ENCODE assay signal across 8 mouse cellular contexts in the genomic region with DNA sequence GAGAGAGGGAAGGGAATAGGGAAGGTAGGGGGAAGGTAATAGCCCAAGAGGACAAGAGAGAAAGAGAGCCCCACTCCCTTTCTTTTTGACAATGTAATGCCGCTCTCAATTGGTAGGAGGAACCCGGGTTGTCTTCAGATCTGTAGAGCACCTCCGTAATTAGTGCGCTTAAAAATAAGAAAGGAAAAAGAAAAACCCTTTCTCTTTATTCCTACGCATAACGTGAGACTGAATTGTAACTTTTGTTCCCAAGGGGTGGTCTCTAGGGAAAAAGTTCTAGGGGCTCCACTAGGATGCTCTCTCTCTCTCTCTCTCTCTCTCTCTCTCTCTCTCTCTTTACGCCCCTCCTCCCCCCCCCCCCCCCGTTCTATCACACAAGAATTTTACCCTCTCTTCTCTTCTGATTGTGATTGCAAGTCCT. TPM values are rescaled to one million over a fixed set of nuclear protein-coding genes. Genes with fewer than 3 reads are reported as not detected.
DNase-seq lines count a peak whose midpoint lies in the region; ATAC-seq and TF ChIP-seq lines count a peak whose summit lies in the region.

No protein-coding gene starts in this region.

- no peak for DNase-seq in cerebellum, adult 2 months
- DNase-seq in cerebellum, adult 18-20 months: no peak
- DNase-seq in thymus, adult 2 months: no peak
- no peak for DNase-seq in thymus, postnatal 36 days
- no peak for DNase-seq in limb, embryonic 11.5 days (ENCODE audit: low spot score)
- no peak for DNase-seq in thymus, postnatal 14 days

- 0 out of 2 replicates have a peak, but pooled peaks cover under 1% of the 10 kb centered on the region for H3K4me1 ChIP-seq in cerebellum, adult 2 months (ENCODE audit: control insufficient read depth, insufficient read depth, low read length)
- peaks cover 32% of the 10 kb centered on the region for H3K4me1 ChIP-seq in thymus, adult 2 months (replicated peaks; ENCODE audit: control insufficient read depth, insufficient read depth, low read length)
- H3K4me1 ChIP-seq in limb, embryonic 11.5 days (ENCODE audit: control insufficient read depth, insufficient read depth, low read length): peaks cover 32% of the 10 kb centered on the region
- peaks cover 26% of the 10 kb centered on the region for H3K4me1 ChIP-seq in stomach, embryonic 15.5 days

- H3K27ac ChIP-seq in cerebellum, adult 2 months (ENCODE audit: insufficient read depth, low read length): no peak overlapping the region
- H3K27ac ChIP-seq in thymus, adult 2 months (ENCODE audit: control insufficient read depth, insufficient read depth, low read length): no peak overlapping the region
- H3K27ac ChIP-seq in limb, embryonic 11.5 days (replicated peaks; ENCODE audit: low read depth, low read length): peak overlapping the region; percentile 100
- peak overlapping the region; percentile 100 for H3K27ac ChIP-seq in stomach, embryonic 15.5 days

- ATAC-seq in limb, embryonic 11.5 days (ENCODE audit: insufficient number of reproducible peaks, low FRiP score, low TSS enrichment, low read depth): no peak
- no peak for ATAC-seq in stomach, embryonic 15.5 days (ENCODE audit: insufficient read depth, low FRiP score, low read depth)
- no peak for ATAC-seq in megakaryocyte-erythroid progenitor cell, adult 5-6 weeks (replicated peaks; ENCODE audit: low FRiP score, low TSS enrichment, poor library complexity, severe bottlenecking)

- H3K9me3 ChIP-seq in limb, embryonic 11.5 days (ENCODE audit: control insufficient read depth, low read length): no peaks in the 10 kb centered on the region
- no peaks in the 10 kb centered on the region for H3K9me3 ChIP-seq in stomach, embryonic 15.5 days

- no peak for TF ChIP-seq CTCF in cerebellum, adult 2 months (IDR thresholded peaks at IDR 0.05; ENCODE audit: borderline replicate concordance, insufficient read depth, low read depth, low read length)
- TF ChIP-seq CTCF in thymus, adult 2 months (IDR thresholded peaks at IDR 0.05; ENCODE audit: borderline replicate concordance, control insufficient read depth, extremely low read depth, insufficient read depth, low read length, poor library complexity): no peak

- peak overlapping the region; percentile 72 for H3K4me3 ChIP-seq in cerebellum, adult 2 months (replicated peaks; ENCODE audit: insufficient read depth, low read depth, low read length)
- H3K4me3 ChIP-seq in thymus, adult 2 months (ENCODE audit: control insufficient read depth, insufficient read depth, low read length): peak overlapping the region; percentile 97
- peak overlapping the region; percentile 75 for H3K4me3 ChIP-seq in limb, embryonic 11.5 days (ENCODE audit: low read depth, low read length)
- peak overlapping the region; percentile 64 for H3K4me3 ChIP-seq in stomach, embryonic 15.5 days (replicated peaks)

- TF ChIP-seq POLR2A in cerebellum, adult 2 months (IDR thresholded peaks at IDR 0.05; ENCODE audit: borderline replicate concordance, insufficient read depth, low read length): no peak
- TF ChIP-seq POLR2A in thymus, adult 2 months (IDR thresholded peaks at IDR 0.05; ENCODE audit: control insufficient read depth, extremely low read depth, insufficient read depth, low read length, poor library complexity): no peak

- H3K4me2 ChIP-seq in limb, embryonic 11.5 days (ENCODE audit: low read depth, severe bottlenecking): peak overlapping the region; percentile 72
- H3K4me2 ChIP-seq in stomach, embryonic 15.5 days: peak overlapping the region; percentile 66

- 7% methylated on average over 8 of the region's 8 CpGs for WGBS in cerebellum, adult 2 months
- under 1% methylated on average over 8 of the region's 8 CpGs for WGBS in thymus, adult 2 months
- WGBS in limb, embryonic 11.5 days: 0% methylated on average over 6 of the region's 8 CpGs
- WGBS in stomach, embryonic 15.5 days: 0% methylated on average over 8 of the region's 8 CpGs

- no peaks in the 10 kb centered on the region for H3K36me3 ChIP-seq in thymus, adult 2 months (ENCODE audit: control insufficient read depth, insufficient read depth, low read length)
- H3K36me3 ChIP-seq in limb, embryonic 11.5 days (ENCODE audit: control insufficient read depth, insufficient read depth, low read length): no peaks in the 10 kb centered on the region
- H3K36me3 ChIP-seq in stomach, embryonic 15.5 days: no peaks in the 10 kb centered on the region

- peak overlapping the region; percentile 98 for H3K9ac ChIP-seq in limb, embryonic 11.5 days (ENCODE audit: low read length)
- peak overlapping the region; percentile 96 for H3K9ac ChIP-seq in stomach, embryonic 15.5 days

- H3K27me3 ChIP-seq in cerebellum, adult 2 months (ENCODE audit: control insufficient read depth, insufficient read depth, low read length): no peaks in the 10 kb centered on the region
- no peaks in the 10 kb centered on the region for H3K27me3 ChIP-seq in thymus, adult 2 months (ENCODE audit: control insufficient read depth, insufficient read depth, low read length)
- H3K27me3 ChIP-seq in limb, embryonic 11.5 days (ENCODE audit: control insufficient read depth, insufficient read depth, low read length): no peaks in the 10 kb centered on the region
- no peaks in the 10 kb centered on the region for H3K27me3 ChIP-seq in stomach, embryonic 15.5 days (replicated peaks)

RNA-seq across cellular contexts. Expression of gene Etv6, which starts 1.0 kb away (rescaled TPM):
- 8.9 and 9.1 TPM in 2 replicates for polyA plus RNA-seq in cerebellum, adult 2 months (2012; rRNA removed)
- polyA plus RNA-seq in thymus, adult 2 months (2012; rRNA removed): 43.8 and 46.9 TPM in 2 replicates
- polyA plus RNA-seq in limb, embryonic 11.5 days (2014; fragmentation: Nextera tagmentation; extraction: Ambion mirVana): 20.0 and 20.5 TPM in 2 replicates
- 13.6 and 13.8 TPM in 2 replicates for polyA plus RNA-seq in stomach, embryonic 15.5 days (2015; fragmentation: Nextera tagmentation; extraction: Ambion mirVana)
- 30.8 and 38.8 TPM in 2 replicates for total RNA-seq in megakaryocyte-erythroid progenitor cell, adult 5-6 weeks (2014; fragmentation: Nextera tagmentation)
- total RNA-seq in megakaryocyte-erythroid progenitor cell, adult 5-6 weeks (2017): 24.7 and 34.1 TPM in 2 replicates

Comparison
In these comparisons a context has a peak if more than half of its experiments do, and no peak if none do; other contexts are left out.
1. H3K27ac ChIP-seq: peak in limb, embryonic 11.5 days (single experiment) and stomach, embryonic 15.5 days (single experiment); none in cerebellum, adult 2 months (single experiment) and thymus, adult 2 months (single experiment).
2. Peak in every context shown above with its lines, with median percentiles within 50 percentile points of each other: H3K4me3 ChIP-seq.